Mouse (Mus musculus): ENCODE measurements around the gene Ubac1.

Gene Ubac1

GRCm38 (mm10) chr2:26021561-26022257 lies at the start of gene Ubac1:
TSS of gene Ubac1 (minus strand) at chr2:26021747.
- DNase-seq (ENCODE audit: extremely low spot score), result peak; percentile 92

GRCm38 (mm10) chr2:26068592-26068991 lies 47.0 kb upstream of the Ubac1 start:
- DNase-seq (ENCODE audit: extremely low spot score), result no peak

- DNase-seq (ENCODE audit: extremely low spot score), result no peak
Measured at GRCm38 (mm10) chr2:26068175-26068574, 46.6 kb upstream of the Ubac1 start.

GRCm38 (mm10) chr2:26066527-26066926 lies 45.0 kb upstream of the Ubac1 start:
- no peak for DNase-seq (ENCODE audit: extremely low spot score)

- DNase-seq (ENCODE audit: extremely low spot score), result no peak
Measured at GRCm38 (mm10) chr2:26062742-26063427, 41.3 kb upstream of the Ubac1 start.

- DNase-seq (ENCODE audit: extremely low spot score), result no peak
Measured at GRCm38 (mm10) chr2:26062241-26062640, 40.7 kb upstream of the Ubac1 start.

GRCm38 (mm10) chr2:26061018-26061666 lies 39.6 kb upstream of the Ubac1 start:
- no peak for DNase-seq (ENCODE audit: extremely low spot score)

GRCm38 (mm10) chr2:26057053-26057452 lies 35.5 kb upstream of the Ubac1 start:
- DNase-seq (ENCODE audit: extremely low spot score), result no peak

- DNase-seq (ENCODE audit: extremely low spot score), result no peak
Measured at GRCm38 (mm10) chr2:26056226-26056625, 34.7 kb upstream of the Ubac1 start.

- DNase-seq (ENCODE audit: extremely low spot score), result no peak
Measured at GRCm38 (mm10) chr2:26055747-26056102, 34.2 kb upstream of the Ubac1 start.

GRCm38 (mm10) chr2:26055046-26055746 lies 33.6 kb upstream of the Ubac1 start:
- peak; percentile 84 for DNase-seq (ENCODE audit: extremely low spot score)

- no peak for DNase-seq (ENCODE audit: extremely low spot score)
Measured at GRCm38 (mm10) chr2:26052806-26053205, 31.3 kb upstream of the Ubac1 start.

- no peak for DNase-seq (ENCODE audit: extremely low spot score)
Measured at GRCm38 (mm10) chr2:26048816-26049215, 27.3 kb upstream of the Ubac1 start.

- DNase-seq (ENCODE audit: extremely low spot score), result no peak
Measured at GRCm38 (mm10) chr2:26044216-26044615, 22.7 kb upstream of the Ubac1 start.

- no peak for DNase-seq (ENCODE audit: extremely low spot score)
Measured at GRCm38 (mm10) chr2:26042603-26043002, 21.1 kb upstream of the Ubac1 start.

GRCm38 (mm10) chr2:26041163-26041810 lies 19.7 kb upstream of the Ubac1 start:
- no peak for DNase-seq (ENCODE audit: extremely low spot score)

- no peak for DNase-seq (ENCODE audit: extremely low spot score)
Measured at GRCm38 (mm10) chr2:26039951-26040350, 18.4 kb upstream of the Ubac1 start.

GRCm38 (mm10) chr2:26037386-26037785 lies 15.8 kb upstream of the Ubac1 start:
- no peak for DNase-seq (ENCODE audit: extremely low spot score)

- no peak for DNase-seq (ENCODE audit: extremely low spot score)
Measured at GRCm38 (mm10) chr2:26034344-26035050, 12.9 kb upstream of the Ubac1 start.

GRCm38 (mm10) chr2:26030288-26030687 lies 8.7 kb upstream of the Ubac1 start:
- no peak for DNase-seq (ENCODE audit: extremely low spot score)
